Mouse (Mus musculus): ENCODE data around the gene Lsm4.

DNA sequence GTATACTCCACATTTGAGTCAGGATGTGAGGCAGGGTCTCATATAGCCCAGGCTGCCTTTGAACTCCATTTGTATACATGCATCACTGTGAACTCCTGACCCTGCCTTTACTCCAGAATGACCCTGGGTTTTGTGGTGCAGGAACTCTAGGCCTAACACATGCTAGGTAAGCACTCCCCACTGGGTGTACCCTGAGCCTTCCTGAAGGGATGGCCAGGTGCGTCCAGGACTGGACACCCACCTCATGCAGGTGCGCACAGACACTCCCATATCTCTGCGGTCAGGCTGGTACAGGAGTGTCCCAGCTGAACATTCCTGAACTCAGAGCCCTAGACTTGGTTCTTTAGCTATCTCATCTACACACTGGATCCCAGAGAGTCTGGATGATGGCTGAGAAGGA lies 1.1 kb downstream of the Lsm4 start:
- TF ChIP-seq GATA1 (IDR thresholded peaks at IDR 0.05; ENCODE audit: borderline replicate concordance, low read length) = no peak
- TF ChIP-seq FLI1 (IDR thresholded peaks at IDR 0.05; ENCODE audit: low read length) = no peak

Measured in megakaryocyte, embryonic 14.5 days (primary cell).